Mouse (Mus musculus) heart, embryonic 11.5 days (tissue): Measurements from ENCODE around the gene Cacnb3. TPM values are rescaled to one million over a fixed set of nuclear protein-coding genes. Genes with fewer than 3 reads are reported as not detected.
A peak's percentile ranks its signal among the peaks of the same experiment; 100 is the strongest.

Source experiments
- ATAC-seq: fragments of 200-750 bp; cut with Nextera tagmentation; replicated peaks from 2 replicates; pipeline ENCODE4 v1.8.0; 2017; ENCODE audit warnings: moderate library complexity; ENCODE audit not compliant: insufficient number of reproducible peaks, low FRiP score, low TSS enrichment
- H3K27ac ChIP-seq: fragments of 300-500 bp; sonication (generic); 2 replicates; pipeline ENCODE4 v1.5.1; 2014; ENCODE audit warnings: mild to moderate bottlenecking, low read depth, low read length
- H3K27me3 ChIP-seq: fragments of 300-500 bp; sonication (generic); 2 replicates; pipeline ENCODE4 v1.6.1; 2014; ENCODE audit warnings: mild to moderate bottlenecking, low read length, mixed read lengths; ENCODE audit not compliant: control insufficient read depth, insufficient read depth
- H3K36me3 ChIP-seq: fragments of 300-500 bp; sonication (generic); 2 replicates; pipeline ENCODE4 v1.6.1; 2014; ENCODE audit warnings: mild to moderate bottlenecking, low read length, moderate library complexity, mixed read lengths; ENCODE audit not compliant: control insufficient read depth, insufficient read depth
- H3K4me1 ChIP-seq: fragments of 300-500 bp; sonication (generic); 2 replicates; pipeline ENCODE4 v1.6.1; 2014; ENCODE audit warnings: low read length; ENCODE audit not compliant: control insufficient read depth, insufficient read depth
- H3K4me2 ChIP-seq: fragments of 300-500 bp; sonication (generic); 2 replicates; pipeline ENCODE4 v1.6.1; 2014; ENCODE audit warnings: mild to moderate bottlenecking, moderate library complexity
- H3K4me3 ChIP-seq: fragments of 300-500 bp; sonication (generic); 2 replicates; pipeline ENCODE4 v1.5.1; 2014; ENCODE audit warnings: low read depth, low read length
- H3K9ac ChIP-seq: fragments of 300-500 bp; sonication (generic); 2 replicates; pipeline ENCODE4 v1.6.1; 2014; ENCODE audit warnings: mild to moderate bottlenecking, low read depth, low read length, moderate library complexity
- H3K9me3 ChIP-seq: fragments of 300-500 bp; sonication (generic); replicated peaks from 2 replicates; pipeline ENCODE4 v1.6.1; 2016; ENCODE audit warnings: low read length; ENCODE audit not compliant: control insufficient read depth
- WGBS: fragments of 180-500 bp; shearing (Covaris S2); extraction: QIAGEN DNeasy Blood & Tissue Kit; methylation state at CpG from one replicate; pipeline ENCODE4 v1.1.7; 2014; ENCODE audit not compliant: insufficient replicate concordance; 5-methylcytosine and 5-hydroxymethylcytosine counted together
- polyA plus RNA-seq: library from polyadenylated mRNA; unstranded; fragments of >200 nt; fragmentation: Nextera tagmentation; extraction: Ambion mirVana; gene quantifications from 2 replicates; pipeline ENCODE4 v1.2.1, GENCODE M21; 2014

Gene Cacnb3
- polyA plus RNA-seq, 1 experiment from 2014 or later: 9.8 TPM

DNA sequence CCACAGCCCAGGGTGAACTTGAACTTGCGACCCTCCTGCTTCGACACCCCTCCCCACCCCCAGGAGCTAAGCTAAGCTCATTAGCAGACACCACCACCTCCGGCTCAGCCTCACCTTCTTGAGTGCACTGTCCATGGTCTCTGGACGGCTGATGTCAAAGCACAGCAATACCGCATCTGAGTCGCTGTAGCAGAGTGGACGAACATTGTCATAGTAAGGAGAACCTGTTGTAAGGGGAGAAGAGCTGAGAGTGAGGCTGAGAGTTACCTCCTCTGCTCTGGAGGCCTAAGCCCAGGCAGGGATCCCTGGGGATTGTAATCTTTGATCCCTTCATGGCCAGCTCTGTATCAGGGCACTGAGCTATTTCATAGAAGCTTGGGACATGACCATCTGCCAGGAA, 43.1 kb downstream of the Cacnb3 start:
- no peak for ATAC-seq
- H3K36me3 ChIP-seq: no peaks in the 10 kb centered on the region
- H3K27ac ChIP-seq: no peak overlapping the region
- H3K4me1 ChIP-seq: peaks cover 25% of the 10 kb centered on the region
- no peak overlapping the region for H3K9ac ChIP-seq
- peaks cover 31% of the 10 kb centered on the region for H3K27me3 ChIP-seq
- H3K4me3 ChIP-seq: no peak overlapping the region
- WGBS: 67% methylated on average over 7 of the region's 7 CpGs
- no peak overlapping the region for H3K4me2 ChIP-seq
- no peaks in the 10 kb centered on the region for H3K9me3 ChIP-seq

- H3K4me2 ChIP-seq: no peak overlapping the region
- H3K9me3 ChIP-seq: no peaks in the 10 kb centered on the region
- no peak overlapping the region for H3K27ac ChIP-seq
- H3K4me3 ChIP-seq: no peak overlapping the region
- H3K9ac ChIP-seq: no peak overlapping the region
- no peaks in the 10 kb centered on the region for H3K36me3 ChIP-seq
- 39% methylated on average over 7 of the region's 7 CpGs for WGBS
- ATAC-seq: no peak
- peaks cover 25% of the 10 kb centered on the region for H3K4me1 ChIP-seq
- peaks cover 33% of the 10 kb centered on the region for H3K27me3 ChIP-seq
These were observed 43.8 kb downstream of the Cacnb3 start for GRCm38 (mm10) chr15:98674284-98674993.

DNA sequence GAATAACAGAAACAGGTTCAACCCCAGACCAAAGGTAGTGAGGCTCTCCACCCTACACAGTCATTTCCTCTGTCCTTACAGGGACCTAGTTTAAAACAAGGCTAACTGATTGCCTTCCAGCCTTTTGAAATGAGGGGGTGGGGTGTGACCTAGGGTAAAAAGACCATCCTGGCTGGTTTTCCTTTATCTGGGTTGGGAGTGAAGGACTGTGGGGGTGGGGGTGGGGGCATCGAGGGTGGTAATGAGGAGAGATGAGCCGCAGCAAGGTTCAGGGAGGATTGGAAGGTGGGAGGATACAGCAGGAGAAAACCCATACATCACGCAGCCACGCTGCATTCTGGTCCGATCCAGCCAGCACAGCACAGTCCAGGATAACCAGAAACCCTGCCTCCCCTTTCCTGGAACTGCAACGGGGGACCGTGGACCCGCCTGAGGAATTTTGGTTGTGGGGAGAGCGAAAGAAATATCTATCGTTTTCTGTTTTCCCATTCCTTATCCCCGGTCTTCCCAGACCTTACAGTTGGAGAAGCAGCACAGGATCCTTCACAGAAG, 44.4 kb downstream of the Cacnb3 start:
- Histone ChIP-seq H3K36me3 (no peaks in the 10 kb centered on the region), H3K9me3 (no peaks in the 10 kb centered on the region), H3K4me3 (peak overlapping the region; percentile 38; the same call in 1 of the 2 replicates), H3K27me3 (peaks cover 33% of the 10 kb centered on the region), H3K4me2 (peak overlapping the region; percentile 82), H3K9ac (no peak overlapping the region), H3K4me1 (peaks cover 25% of the 10 kb centered on the region), H3K27ac (no peak overlapping the region)
- 30% methylated on average over 11 of the region's 11 CpGs for WGBS
- no peak for ATAC-seq

DNA sequence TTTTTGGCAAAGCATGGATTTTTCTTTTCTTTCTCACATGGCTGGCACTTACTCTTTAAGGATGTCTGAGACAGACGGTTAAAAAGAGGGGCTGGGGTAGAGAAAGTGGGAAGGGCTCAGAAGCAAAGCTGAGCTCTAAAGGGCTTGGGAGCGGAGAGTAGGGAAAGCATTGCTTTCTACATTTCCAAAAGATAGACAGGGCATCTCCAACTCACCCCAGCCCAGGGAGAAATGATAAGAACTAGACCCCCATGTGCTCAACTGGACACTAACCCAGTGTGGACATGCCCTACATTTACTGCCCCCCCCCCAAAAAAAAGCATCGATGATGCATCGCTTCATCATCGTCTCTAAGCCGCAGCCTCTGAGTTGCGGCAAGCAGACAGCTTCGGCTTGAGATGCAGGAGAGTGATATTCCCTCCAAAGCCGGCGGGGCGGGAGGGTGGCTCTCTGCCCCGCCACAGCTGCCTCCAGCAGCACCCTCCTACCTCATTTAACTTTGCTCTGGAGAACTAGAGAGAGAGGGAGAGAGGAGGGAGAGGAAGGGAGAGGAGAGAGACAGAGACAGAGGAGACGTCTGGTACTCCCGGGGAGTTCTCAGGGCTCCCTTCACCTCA, 45.1 kb downstream of the Cacnb3 start:
- Histone ChIP-seq H3K27me3 (peaks cover 33% of the 10 kb centered on the region), H3K4me1 (peaks cover 25% of the 10 kb centered on the region), H3K9ac (no peak overlapping the region), H3K4me3 (peak overlapping the region; percentile 38), H3K9me3 (no peaks in the 10 kb centered on the region), H3K36me3 (no peaks in the 10 kb centered on the region), H3K27ac (no peak overlapping the region), H3K4me2 (peak overlapping the region; percentile 82)
- ATAC-seq: no peak
- WGBS: 7% methylated on average over 14 of the region's 14 CpGs

DNA sequence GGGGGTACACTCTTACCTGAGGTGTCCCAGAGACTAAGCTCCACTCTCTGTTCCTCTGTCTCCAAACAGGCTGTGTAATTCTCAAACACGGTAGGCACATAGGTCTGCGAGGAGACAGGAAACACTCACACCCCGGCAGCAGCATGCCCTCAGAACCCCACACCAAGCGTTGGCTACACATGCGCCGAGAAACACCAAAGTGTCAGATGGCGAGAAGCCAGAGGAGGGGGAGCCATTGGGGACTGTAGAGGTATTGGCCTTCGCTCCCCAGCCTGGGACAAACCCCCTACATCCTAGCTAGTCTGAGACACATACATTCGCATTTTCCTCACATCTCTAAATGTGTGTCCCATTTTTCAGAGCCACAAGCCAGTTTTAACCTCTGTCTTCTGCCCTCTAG, 45.8 kb downstream of the Cacnb3 start:
- Histone ChIP-seq H3K36me3 (no peaks in the 10 kb centered on the region), H3K4me2 (peak overlapping the region; percentile 82), H3K4me1 (peaks cover 25% of the 10 kb centered on the region), H3K9ac (no peak overlapping the region), H3K4me3 (peak overlapping the region; percentile 38), H3K9me3 (no peaks in the 10 kb centered on the region), H3K27ac (no peak overlapping the region), H3K27me3 (peaks cover 36% of the 10 kb centered on the region)
- WGBS: 5% methylated on average over 9 of the region's 9 CpGs
- no peak for ATAC-seq

DNA sequence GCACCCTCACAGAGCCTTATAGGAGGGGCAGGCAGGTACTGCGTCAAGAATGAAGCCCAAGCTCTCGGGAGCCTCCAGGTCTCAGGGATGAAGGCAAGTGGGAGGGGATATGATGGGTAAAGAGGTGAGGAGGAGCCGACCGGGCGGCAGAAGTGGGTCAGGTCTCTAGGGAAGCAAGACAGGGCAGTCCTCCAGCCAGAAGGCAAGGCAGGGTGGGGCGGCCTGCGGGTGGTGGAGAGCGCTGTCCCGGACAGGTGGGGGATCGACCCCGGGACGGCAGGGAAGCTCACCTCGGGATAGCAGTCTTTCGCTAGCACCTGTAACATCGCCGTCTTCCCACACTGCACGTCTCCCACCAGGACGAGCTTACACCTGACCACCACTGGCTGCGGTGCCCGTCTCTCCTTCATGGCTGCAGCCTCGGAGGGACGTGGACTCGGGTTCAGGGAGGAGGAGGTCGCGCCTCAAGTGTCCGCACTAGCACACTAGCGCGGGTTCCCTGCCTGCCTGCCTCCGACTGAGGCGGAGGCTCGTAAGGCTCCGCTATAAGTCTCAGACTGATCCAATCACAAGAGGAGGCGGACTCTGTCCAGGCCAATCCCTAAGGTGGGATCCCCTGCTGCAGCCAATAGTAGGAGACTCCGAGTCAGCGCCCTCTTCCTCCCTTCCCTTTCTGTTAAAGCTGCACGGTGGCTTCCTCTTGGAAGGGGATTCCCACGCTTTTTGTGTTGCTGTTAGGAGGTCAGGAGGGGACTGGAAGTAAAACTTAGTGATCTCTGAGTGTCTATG, 46.5 kb downstream of the Cacnb3 start, which contains the start of gene Rnd1:
Gene Rnd1 (minus strand): TSS at position 522 of the 789 bp plus-strand sequence.
- Histone ChIP-seq H3K9me3 (no peaks in the 10 kb centered on the region), H3K27me3 (peaks cover 36% of the 10 kb centered on the region), H3K9ac (peak within 1 kb of the TSS; percentile 30), H3K36me3 (no peaks in the 10 kb centered on the region), H3K4me1 (peaks cover 25% of the 10 kb centered on the region), H3K4me3 (peak within 1 kb of the TSS; percentile 38), H3K4me2 (peak within 1 kb of the TSS; percentile 82), H3K27ac (no peak within 1 kb of the TSS)
- ATAC-seq: peak; percentile 91
- WGBS: 0% methylated on average over 37 of the region's 37 CpGs

- WGBS: 55% methylated on average over 7 of the region's 7 CpGs
- Histone ChIP-seq H3K27me3 (peaks cover 36% of the 10 kb centered on the region), H3K9me3 (no peaks in the 10 kb centered on the region), H3K4me1 (peaks cover 22% of the 10 kb centered on the region), H3K36me3 (no peaks in the 10 kb centered on the region), H3K27ac (no peak overlapping the region), H3K4me3 (no peak overlapping the region), H3K9ac (no peak overlapping the region), H3K4me2 (peak overlapping the region; percentile 82; the same call in 1 of the 2 replicates)
- ATAC-seq: no peak
These were observed 47.3 kb downstream of the Cacnb3 start for GRCm38 (mm10) chr15:98677977-98678376.

- Histone ChIP-seq H3K4me2 (no peak overlapping the region), H3K9ac (no peak overlapping the region), H3K9me3 (no peaks in the 10 kb centered on the region), H3K27ac (no peak overlapping the region), H3K36me3 (no peaks in the 10 kb centered on the region), H3K4me1 (peaks cover 15% of the 10 kb centered on the region), H3K4me3 (no peak overlapping the region), H3K27me3 (peaks cover 18% of the 10 kb centered on the region)
- no peak for ATAC-seq
- 75% methylated on average over 8 of the region's 8 CpGs for WGBS
These were observed 50.0 kb downstream of the Cacnb3 start for GRCm38 (mm10) chr15:98680660-98681059.
